Mouse (Mus musculus) heart, embryonic 16.5 days (tissue): Measurements from ENCODE around the gene Ildr2. TPM values are rescaled to one million over a fixed set of nuclear protein-coding genes. Genes with fewer than 3 reads are reported as not detected.

Source experiments
- ATAC-seq: fragments of 200-750 bp; cut with Nextera tagmentation; replicated peaks from 2 replicates; pipeline ENCODE4 v1.8.0; 2017; ENCODE audit warnings: moderate number of reproducible peaks; ENCODE audit not compliant: insufficient read depth, low FRiP score; ENCODE audit errors: extremely low read depth
- H3K27ac ChIP-seq: fragments of 300-500 bp; sonication (generic); 2 replicates; pipeline ENCODE4 v1.5.1; 2014; ENCODE audit warnings: mild to moderate bottlenecking, low read length, control low read depth, moderate library complexity
- H3K27me3 ChIP-seq: fragments of 300-500 bp; sonication (generic); 2 replicates; pipeline ENCODE4 v1.6.1; 2014; ENCODE audit warnings: low read length, mixed read lengths; ENCODE audit not compliant: control insufficient read depth, insufficient read depth
- H3K36me3 ChIP-seq: fragments of 300-500 bp; sonication (generic); 2 replicates; pipeline ENCODE4 v1.6.1; 2014; ENCODE audit not compliant: control insufficient read depth, insufficient read depth
- H3K4me1 ChIP-seq: fragments of 300-500 bp; sonication (generic); 2 replicates; pipeline ENCODE4 v1.6.1; 2014; ENCODE audit warnings: low read length, mixed read lengths; ENCODE audit not compliant: control insufficient read depth, insufficient read depth
- H3K4me2 ChIP-seq: fragments of 300-500 bp; sonication (generic); 2 replicates; pipeline ENCODE4 v1.6.1; 2014; ENCODE audit warnings: low read depth, mild to moderate bottlenecking, control low read depth, low read length
- H3K4me3 ChIP-seq: fragments of 300-500 bp; sonication (generic); 2 replicates; pipeline ENCODE4 v1.5.1; 2014; ENCODE audit warnings: mild to moderate bottlenecking, control low read depth, low read length
- H3K9ac ChIP-seq: fragments of 300-500 bp; sonication (generic); 2 replicates; pipeline ENCODE4 v1.6.1; 2014; ENCODE audit warnings: low read length, control low read depth
- H3K9me3 ChIP-seq: fragments of 300-500 bp; sonication (generic); replicated peaks from 2 replicates; pipeline ENCODE4 v1.6.1; 2016; ENCODE audit warnings: low read length; ENCODE audit not compliant: control insufficient read depth
- WGBS: fragments of 180-500 bp; shearing (Covaris S2); extraction: QIAGEN DNeasy Blood & Tissue Kit; methylation state at CpG from one replicate; pipeline ENCODE4 v1.1.7; 2014; 5-methylcytosine and 5-hydroxymethylcytosine counted together
- polyA plus RNA-seq: library from polyadenylated mRNA; unstranded; fragments of >200 nt; fragmentation: Nextera tagmentation; extraction: Ambion mirVana; gene quantifications from 2 replicates; pipeline ENCODE4 v1.2.1, GENCODE M21; 2015

The Ildr2 gene
- 0.71 and 0.74 TPM in 2 replicates for polyA plus RNA-seq

DNA sequence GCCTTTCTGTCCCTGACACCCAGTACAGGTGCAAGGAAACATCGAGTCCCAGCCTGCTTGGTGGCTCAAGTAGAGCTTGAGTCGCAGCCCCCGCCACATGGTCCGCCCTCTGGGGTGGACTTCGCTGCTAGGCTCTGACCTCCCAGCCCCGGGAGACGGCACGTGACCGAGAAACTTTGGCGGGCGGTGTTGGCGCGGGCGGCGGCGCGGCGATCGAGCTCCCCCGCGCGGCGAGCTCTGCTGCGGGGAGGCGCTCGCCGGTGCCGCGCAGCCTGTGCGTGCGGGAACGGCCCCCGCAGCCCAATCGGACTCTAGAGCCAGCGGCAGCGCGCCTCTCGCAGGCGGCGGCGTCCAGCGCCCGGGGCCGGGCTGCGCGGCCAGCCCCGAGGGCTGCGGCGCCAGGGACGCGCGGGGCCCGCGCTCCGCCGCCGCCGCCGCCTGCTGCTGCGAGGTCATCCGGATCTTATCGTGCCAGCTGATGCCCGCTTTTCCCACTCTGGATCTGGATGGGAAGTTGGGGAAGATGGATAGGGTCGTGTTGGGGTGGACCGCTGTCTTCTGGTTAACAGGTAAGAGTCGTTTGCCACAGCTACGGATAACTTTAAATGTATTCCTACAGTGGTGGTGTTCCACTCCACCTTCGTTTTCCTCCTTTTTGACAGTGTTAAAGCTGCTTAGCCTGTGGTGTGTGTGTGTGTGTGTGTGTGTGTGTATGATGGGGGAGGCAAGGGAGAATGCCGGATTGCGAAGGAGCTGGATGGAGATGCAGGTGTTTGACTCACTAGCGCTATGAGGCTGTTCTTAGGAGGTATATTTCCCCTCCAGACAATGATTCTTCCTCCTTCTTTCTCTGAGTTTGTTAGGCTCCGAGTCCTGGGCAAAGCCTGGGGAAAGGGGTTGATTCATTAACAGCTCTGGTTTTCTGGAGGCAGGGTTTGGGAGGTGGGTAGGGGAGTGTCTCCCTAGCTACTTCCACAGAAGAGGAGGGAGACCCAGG is at the start of gene Ildr2:
Gene Ildr2, plus strand, starts transcription at position 242 of the 997 bp plus-strand sequence.
- WGBS, result 2% methylated on average over 71 of the region's 72 CpGs
- Histone ChIP-seq H3K36me3 (no peaks in the 10 kb centered on the region), H3K4me3 (peak within 1 kb of the TSS; percentile 64), H3K27ac (no peak within 1 kb of the TSS), H3K4me2 (peak within 1 kb of the TSS; percentile 95), H3K4me1 (peaks cover 7% of the 10 kb centered on the region; the same call in 1 of the 2 replicates), H3K9me3 (no peaks in the 10 kb centered on the region), H3K27me3 (peaks cover 38% of the 10 kb centered on the region), H3K9ac (peak within 1 kb of the TSS; percentile 66)
- peak; percentile 63; the same call in 1 of the 2 replicates for ATAC-seq

GRCm38 (mm10) chr1:166204171-166204570 is 49.8 kb upstream of the Ildr2 start:
- Histone ChIP-seq H3K27ac (no peak overlapping the region), H3K4me3 (no peak overlapping the region), H3K9ac (no peak overlapping the region), H3K36me3 (no peaks in the 10 kb centered on the region), H3K4me1 (no peaks in the 10 kb centered on the region), H3K4me2 (no peak overlapping the region), H3K9me3 (no peaks in the 10 kb centered on the region), H3K27me3 (no peaks in the 10 kb centered on the region)
- WGBS, result 52% methylated on average over 5 of the region's 5 CpGs
- ATAC-seq, result no peak

GRCm38 (mm10) chr1:166205159-166205558 is 48.8 kb upstream of the Ildr2 start:
- Histone ChIP-seq H3K4me3 (no peak overlapping the region), H3K27me3 (no peaks in the 10 kb centered on the region), H3K27ac (no peak overlapping the region), H3K9ac (no peak overlapping the region), H3K4me2 (no peak overlapping the region), H3K4me1 (no peaks in the 10 kb centered on the region), H3K36me3 (no peaks in the 10 kb centered on the region), H3K9me3 (no peaks in the 10 kb centered on the region)
- ATAC-seq, result no peak
- 57% methylated on average over 3 of the region's 3 CpGs for WGBS

- no peak for ATAC-seq
- 55% methylated on average over 6 of the region's 6 CpGs for WGBS
- no peaks in the 10 kb centered on the region for H3K4me1 ChIP-seq
Measured at GRCm38 (mm10) chr1:166209371-166209770, 44.6 kb upstream of the Ildr2 start.

DNA sequence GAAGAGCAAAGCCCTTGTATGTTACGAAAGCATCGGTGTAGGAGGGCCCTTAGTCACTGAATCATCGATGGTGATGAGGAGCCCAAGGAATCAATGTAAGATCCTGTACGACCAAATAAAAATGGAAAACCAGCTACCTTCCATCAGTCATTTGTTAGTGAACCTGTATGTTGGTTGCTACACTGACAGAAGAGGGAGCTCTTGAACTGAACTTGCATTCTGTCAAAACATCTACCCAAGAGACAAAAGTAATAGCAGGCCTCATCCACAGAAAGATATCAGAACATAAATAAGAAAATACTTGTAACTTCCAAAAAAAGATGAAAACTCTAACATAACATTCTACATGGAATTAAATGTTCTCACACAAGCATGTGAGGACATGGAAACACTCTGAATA is 39.8 kb upstream of the Ildr2 start:
- H3K36me3 ChIP-seq, result no peaks in the 10 kb centered on the region
- WGBS, result 75% methylated on average over 4 of the region's 4 CpGs
- no peaks in the 10 kb centered on the region for H3K27me3 ChIP-seq
- H3K9ac ChIP-seq, result no peak overlapping the region
- H3K4me1 ChIP-seq, result no peaks in the 10 kb centered on the region
- H3K27ac ChIP-seq, result no peak overlapping the region
- no peak overlapping the region for H3K4me3 ChIP-seq
- H3K9me3 ChIP-seq, result no peaks in the 10 kb centered on the region
- H3K4me2 ChIP-seq, result no peak overlapping the region
- no peak for ATAC-seq

More at GRCm38 (mm10) chr1:166209371-166209770, 44.6 kb upstream of the Ildr2 start:
- no peaks in the 10 kb centered on the region for H3K36me3 ChIP-seq
- H3K27me3 ChIP-seq, result no peaks in the 10 kb centered on the region
- no peak overlapping the region for H3K4me3 ChIP-seq
- H3K9me3 ChIP-seq, result no peaks in the 10 kb centered on the region
- no peak overlapping the region for H3K4me2 ChIP-seq
- no peak overlapping the region for H3K9ac ChIP-seq
- H3K27ac ChIP-seq, result no peak overlapping the region

DNA sequence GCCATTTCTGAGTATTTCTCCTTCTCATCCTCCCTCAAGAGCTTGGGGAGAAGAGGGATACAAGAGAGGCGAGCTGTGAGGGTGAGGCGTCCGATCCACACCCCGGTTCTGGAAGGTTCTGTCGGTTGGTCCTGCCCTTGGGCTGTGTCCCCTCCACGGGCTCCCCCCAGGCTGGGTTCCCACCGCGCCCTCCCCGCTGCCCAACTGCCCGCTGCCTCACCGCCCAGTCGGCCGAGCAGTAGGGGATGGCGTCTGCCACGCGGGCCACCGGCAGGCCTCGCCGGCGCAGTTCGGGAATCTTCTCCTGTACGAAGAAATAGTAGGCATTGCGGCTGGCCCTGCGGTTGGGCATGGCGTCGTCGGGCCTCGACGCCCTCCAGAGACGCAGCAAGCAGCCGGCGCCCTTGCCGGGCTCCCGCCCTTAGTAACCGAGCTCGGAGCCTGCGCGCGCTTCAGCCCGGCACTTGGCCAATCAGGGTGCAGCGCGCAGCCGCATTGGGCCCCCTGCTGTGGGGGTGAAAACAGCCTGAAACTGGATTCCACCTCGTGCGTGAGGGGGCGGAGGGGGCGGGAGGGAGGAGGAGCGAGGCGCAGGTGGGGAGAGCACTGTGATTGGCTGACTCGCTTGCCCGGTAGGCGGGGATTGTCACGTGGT is 15.5 kb upstream of the Ildr2 start, which contains the start of gene Mael:
Gene Mael, minus strand, starts transcription at position 433 of the 655 bp plus-strand sequence.
- Histone ChIP-seq H3K4me1 (no peaks in the 10 kb centered on the region), H3K4me3 (no peak within 1 kb of the TSS), H3K9ac (no peak within 1 kb of the TSS), H3K27ac (no peak within 1 kb of the TSS), H3K9me3 (peaks cover 7% of the 10 kb centered on the region; the same call in 1 of the 2 replicates), H3K4me2 (no peak within 1 kb of the TSS), H3K27me3 (no peaks in the 10 kb centered on the region), H3K36me3 (no peaks in the 10 kb centered on the region)
- ATAC-seq, result no peak
- WGBS, result 75% methylated on average over 53 of the region's 53 CpGs

DNA sequence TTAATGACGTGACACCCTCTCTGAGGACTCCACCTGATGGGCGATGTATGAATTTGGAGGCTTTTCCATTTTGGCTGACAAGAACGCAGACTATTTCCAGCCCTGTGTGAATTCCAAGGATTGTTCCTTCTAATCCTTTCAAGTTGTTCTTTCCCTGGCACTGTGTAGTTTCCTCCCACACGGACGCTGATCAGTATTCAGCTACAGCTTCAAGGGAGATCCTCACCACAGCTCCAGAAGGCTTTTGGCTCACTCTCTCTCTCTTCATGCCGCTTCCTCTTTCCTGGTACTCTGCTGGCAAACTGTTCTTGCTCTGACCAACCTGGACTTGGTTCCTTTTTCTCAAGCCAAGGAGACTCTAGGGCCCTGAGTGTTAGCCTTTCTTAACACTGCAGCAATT is 9.7 kb upstream of the Ildr2 start:
- no peaks in the 10 kb centered on the region; the same call in 1 of the 2 replicates for H3K9me3 ChIP-seq
- no peak overlapping the region for H3K27ac ChIP-seq
- no peak for ATAC-seq
- no peak overlapping the region for H3K4me3 ChIP-seq
- no peak overlapping the region for H3K9ac ChIP-seq
- H3K4me1 ChIP-seq, result no peaks in the 10 kb centered on the region
- H3K4me2 ChIP-seq, result no peak overlapping the region
- H3K27me3 ChIP-seq, result no peaks in the 10 kb centered on the region
- WGBS, result 56% methylated on average over 6 of the region's 6 CpGs
- H3K36me3 ChIP-seq, result no peaks in the 10 kb centered on the region

GRCm38 (mm10) chr1:166255091-166255490 is 1.2 kb downstream of the Ildr2 start:
- peaks cover 7% of the 10 kb centered on the region; the same call in 1 of the 2 replicates for H3K4me1 ChIP-seq
- no peaks in the 10 kb centered on the region for H3K9me3 ChIP-seq
- no peak overlapping the region for H3K9ac ChIP-seq
- ATAC-seq, result no peak
- peaks cover 38% of the 10 kb centered on the region for H3K27me3 ChIP-seq
- H3K4me2 ChIP-seq, result peak overlapping the region; percentile 4; the same call in 1 of the 2 replicates
- no peak overlapping the region for H3K27ac ChIP-seq
- no peaks in the 10 kb centered on the region for H3K36me3 ChIP-seq
- no peak overlapping the region for H3K4me3 ChIP-seq
- 42% methylated on average over 8 of the region's 8 CpGs for WGBS
